Mouse (Mus musculus) CH12.LX (cell line): Measurements from ENCODE around the gene Igsf8. TPM values are rescaled to one million over a fixed set of nuclear protein-coding genes. Genes with fewer than 3 reads are reported as not detected.

Source experiments
- DNase-seq: peaks from one replicate; pipeline ENCODE4 v3.0.0-alpha.2; 2013; ENCODE audit errors: extremely low read depth
- H3K27ac ChIP-seq: 2 replicates; pipeline ENCODE4 v1.5.1; 2012; ENCODE audit warnings: low read depth, mild to moderate bottlenecking, control low read depth, moderate library complexity; ENCODE audit not compliant: insufficient read depth
- H3K27me3 ChIP-seq: replicated peaks from 2 replicates; pipeline ENCODE3; 2012; ENCODE audit warnings: inconsistent platforms
- H3K36me3 ChIP-seq, 2 experiments: replicated peaks in 1 of 2; 2 replicates each; pipeline versions ENCODE3 to v1.6.1; 2012; ENCODE audit warnings: inconsistent platforms in 1 of 2, low read length in 1 of 2, mild to moderate bottlenecking in 1 of 2, mixed read lengths in 1 of 2, moderate library complexity in 1 of 2; ENCODE audit not compliant: control insufficient read depth in 1 of 2, insufficient read depth in 1 of 2
- H3K4me1 ChIP-seq, 2 experiments: 2 replicates each; pipeline ENCODE4 v1.6.1; 2012; ENCODE audit warnings: inconsistent platforms in 1 of 2, moderate library complexity in 1 of 2; ENCODE audit not compliant: insufficient read depth in 2 of 2, control insufficient read depth in 1 of 2
- H3K4me2 ChIP-seq: 2 replicates; pipeline ENCODE4 v1.6.1; 2012; ENCODE audit warnings: low read depth, mild to moderate bottlenecking, control low read depth; ENCODE audit not compliant: poor library complexity, insufficient read depth, severe bottlenecking
- H3K4me3 ChIP-seq, 3 experiments: fragments of 150-350 bp in 1 of 3; sonication (generic) in 1 of 3; replicated peaks in 1 of 3; 2 replicates each; pipeline versions ENCODE3 to v1.5.1; 2011 to 2012; ENCODE audit warnings: low read depth in 2 of 3, low read length in 2 of 3, mild to moderate bottlenecking in 2 of 3, moderate library complexity in 2 of 3, control low read depth in 1 of 3, improper control_type of control experiment in 1 of 3, inconsistent platforms in 1 of 3, mixed read lengths in 1 of 3; ENCODE audit not compliant: poor library complexity in 1 of 3
- H3K79me2 ChIP-seq: replicated peaks from 2 replicates; pipeline ENCODE4 v1.6.1; 2012; ENCODE audit warnings: mild to moderate bottlenecking, moderate library complexity; ENCODE audit not compliant: control insufficient read depth, poor library complexity, insufficient read depth, severe bottlenecking; ENCODE audit errors: extremely low read depth
- H3K9ac ChIP-seq: 2 replicates; pipeline ENCODE4 v1.6.1; 2012; ENCODE audit warnings: low read depth, mild to moderate bottlenecking, control low read depth, moderate library complexity; ENCODE audit not compliant: insufficient read depth
- H3K9me3 ChIP-seq: replicated peaks from 2 replicates; pipeline ENCODE3; 2012; ENCODE audit warnings: low read length, inconsistent platforms, mixed read lengths
- CHD1 ChIP-seq: IDR thresholded peaks from 2 replicates; pipeline ENCODE4 v1.6.1; 2012; ENCODE audit warnings: low read depth, low read length, improper control_type of control experiment, inconsistent platforms
- CHD2 ChIP-seq: IDR thresholded peaks from 2 replicates; pipeline ENCODE4 v1.6.1; 2011; ENCODE audit warnings: low read length, improper control_type of control experiment
- E2F4 ChIP-seq: IDR thresholded peaks from 2 replicates; pipeline ENCODE4 v1.6.1; 2011; ENCODE audit warnings: low read depth, low read length, improper control_type of control experiment; ENCODE audit not compliant: insufficient replicate concordance
- EP300 ChIP-seq: IDR thresholded peaks from 2 replicates; pipeline ENCODE4 v1.6.1; 2011; ENCODE audit warnings: low read length, improper control_type of control experiment
- ETS1 ChIP-seq: conservative IDR thresholded peaks from 2 replicates; pipeline ENCODE4 v1.6.1; 2012; ENCODE audit warnings: low read depth, mild to moderate bottlenecking, inconsistent platforms, low read length, improper control_type of control experiment, moderate library complexity
- GABPA ChIP-seq: IDR thresholded peaks from 2 replicates; pipeline ENCODE4 v1.6.1; 2012; ENCODE audit warnings: low read depth, low read length, improper control_type of control experiment, inconsistent platforms; ENCODE audit not compliant: insufficient replicate concordance
- IRF4 ChIP-seq: IDR thresholded peaks from 2 replicates; pipeline ENCODE4 v1.6.1; 2014; ENCODE audit warnings: low read depth, mild to moderate bottlenecking, inconsistent platforms, low read length, improper control_type of control experiment
- JUND ChIP-seq: conservative IDR thresholded peaks from 2 replicates; pipeline ENCODE4 v1.6.1; 2011; ENCODE audit warnings: low read depth, low read length, improper control_type of control experiment
- KAT2A ChIP-seq: IDR thresholded peaks from 2 replicates; pipeline ENCODE4 v1.6.1; 2012; ENCODE audit warnings: low read length, improper control_type of control experiment, inconsistent platforms; ENCODE audit not compliant: insufficient replicate concordance
- MAZ ChIP-seq: IDR thresholded peaks from 2 replicates; pipeline ENCODE4 v1.6.1; 2012; ENCODE audit warnings: low read depth, mild to moderate bottlenecking, inconsistent platforms, low read length, improper control_type of control experiment, moderate library complexity
- MEF2A ChIP-seq: IDR thresholded peaks from 2 replicates; pipeline ENCODE4 v1.6.1; 2014; ENCODE audit warnings: low read depth, mild to moderate bottlenecking, inconsistent platforms, low read length, improper control_type of control experiment, borderline replicate concordance
- MXI1 ChIP-seq: IDR thresholded peaks from 2 replicates; pipeline ENCODE4 v1.6.1; 2011; ENCODE audit warnings: mild to moderate bottlenecking, low read depth, low read length, improper control_type of control experiment
- NRF1 ChIP-seq: IDR thresholded peaks from 2 replicates; pipeline ENCODE4 v1.6.1; 2014; ENCODE audit warnings: low read depth, mild to moderate bottlenecking, inconsistent platforms, low read length, improper control_type of control experiment, moderate library complexity
- PAX5 ChIP-seq: IDR thresholded peaks from 2 replicates; pipeline ENCODE4 v1.6.1; 2012; ENCODE audit warnings: low read length, inconsistent platforms, mixed read lengths
- POLR2AphosphoS2 ChIP-seq: IDR thresholded peaks from 2 replicates; pipeline ENCODE4 v1.6.1; 2011; ENCODE audit warnings: low read depth, low read length, improper control_type of control experiment
- RAD21 ChIP-seq: IDR thresholded peaks from 2 replicates; pipeline ENCODE4 v1.6.1; 2011; ENCODE audit warnings: low read depth, mild to moderate bottlenecking, low read length, improper control_type of control experiment, moderate library complexity
- RCOR1 ChIP-seq: conservative IDR thresholded peaks from 2 replicates; pipeline ENCODE4 v1.6.1; 2012; ENCODE audit warnings: low read depth, mild to moderate bottlenecking, inconsistent platforms, low read length, improper control_type of control experiment
- SIN3A ChIP-seq: IDR thresholded peaks from 2 replicates; pipeline ENCODE4 v1.6.1; 2012; ENCODE audit warnings: low read length, improper control_type of control experiment, inconsistent platforms
- TBP ChIP-seq: conservative IDR thresholded peaks from 2 replicates; pipeline ENCODE4 v1.6.1; 2011; ENCODE audit warnings: low read depth, low read length, improper control_type of control experiment
- TCF12 ChIP-seq: IDR thresholded peaks from 2 replicates; pipeline ENCODE4 v1.6.1; 2014; ENCODE audit warnings: low read depth, mild to moderate bottlenecking, inconsistent platforms, low read length, improper control_type of control experiment
- USF1 ChIP-seq: IDR thresholded peaks from 2 replicates; pipeline ENCODE4 v1.6.1; 2014; ENCODE audit warnings: low read depth, mild to moderate bottlenecking, inconsistent platforms, low read length, improper control_type of control experiment
- ZC3H11A ChIP-seq: IDR thresholded peaks from 2 replicates; pipeline ENCODE4 v1.6.1; 2012; ENCODE audit warnings: low read depth, mild to moderate bottlenecking, inconsistent platforms, low read length, improper control_type of control experiment
- ZKSCAN1 ChIP-seq: IDR thresholded peaks from 2 replicates; pipeline ENCODE4 v1.6.1; 2012; ENCODE audit warnings: low read depth, inconsistent platforms, low read length, improper control_type of control experiment, borderline replicate concordance
- ZMIZ1 ChIP-seq: IDR thresholded peaks from 2 replicates; pipeline ENCODE4 v1.6.1; 2012; ENCODE audit warnings: low read depth, mild to moderate bottlenecking, inconsistent platforms, low read length, improper control_type of control experiment
- ZNF384 ChIP-seq: IDR thresholded peaks from 2 replicates; pipeline ENCODE4 v1.6.1; 2012; ENCODE audit warnings: low read depth, low read length, improper control_type of control experiment, inconsistent platforms
- dilution Hi-C: fragments of 300-500 bp; cut with MboI; formaldehyde crosslinking; loops from 2 replicates; pipeline ENCODE4 v1.14.3; 2020; ENCODE audit warnings: low sequenced_read_pairs; ENCODE audit not compliant: extremely low pct_unique_long_range_greater_than_20kb, extremely low pct_ligation_motif_present
- in situ Hi-C: fragments of 300-500 bp; cut with MboI; formaldehyde crosslinking; loops from 3 replicates; pipeline ENCODE4 v1.14.3; 2019; ENCODE audit warnings: low sequenced_read_pairs, low pct_ligation_motif_present, low pct_unique_long_range_greater_than_20kb, mixed read lengths
- polyA plus RNA-seq: library from polyadenylated mRNA; unstranded; fragments of >175 nt; gene quantifications from 2 replicates; pipeline ENCODE4 v1.2.1, GENCODE M21; 2012; ENCODE audit warnings: low read depth; ENCODE audit not compliant: insufficient read length
- total RNA-seq, 2 experiments: library from RNA; depleted of rRNA; stranded (reverse); fragments of 300-350 nt in 1 of 2; fragments of >200 nt in 1 of 2; gene quantifications; 2 replicates each; pipeline ENCODE4 v1.2.3; 2012 to 2014

Igsf8 gene
- total and polyA plus RNA-seq, 3 experiments, result 7.4 to 37.0 (median 25.9) TPM

DNA sequence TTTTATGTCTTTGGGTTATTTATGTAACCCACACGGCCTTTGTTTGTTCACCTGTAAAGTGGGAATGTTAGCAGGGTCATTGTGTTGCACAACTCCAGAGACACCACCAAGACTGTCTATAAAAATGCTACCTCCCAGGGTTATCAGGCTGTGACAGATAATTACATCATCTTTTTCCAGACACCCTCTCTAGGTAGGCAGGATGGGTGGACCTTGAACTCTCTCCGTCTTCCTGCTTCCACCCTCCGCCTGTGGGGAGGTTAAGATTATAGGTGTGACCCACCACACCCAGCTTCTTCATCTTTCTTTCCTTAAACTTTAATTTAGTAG, 28.1 kb downstream of the Igsf8 start:
- TF ChIP-seq POLR2AphosphoS2, result no peak
- no peak for TF ChIP-seq EP300
- no peak for TF ChIP-seq E2F4
- TF ChIP-seq SIN3A, result no peak
- no peak for TF ChIP-seq ZC3H11A
- no peak for TF ChIP-seq ZMIZ1
- TF ChIP-seq USF1, result no peak
- TF ChIP-seq ETS1, result no peak
- no peak for TF ChIP-seq RAD21
- TF ChIP-seq JUND, result no peak
- TF ChIP-seq GABPA, result no peak
- no peak for TF ChIP-seq NRF1
- TF ChIP-seq TCF12, result no peak
- TF ChIP-seq ZKSCAN1, result no peak
- TF ChIP-seq IRF4, result no peak
- no peak for TF ChIP-seq MEF2A
- TF ChIP-seq MXI1, result no peak
- no peak for DNase-seq
- Histone ChIP-seq H3K9ac (no peak overlapping the region), H3K36me3 (no peaks in the 10 kb centered on the region), H3K79me2 (no peaks in the 10 kb centered on the region), H3K27ac (no peak overlapping the region), H3K4me3 (no peak overlapping the region), H3K4me2 (no peak overlapping the region), H3K27me3 (peaks cover 25% of the 10 kb centered on the region), H3K4me1 (peaks cover 8 to 13% of the 10 kb centered on the region in 2 experiments), H3K9me3 (no peaks in the 10 kb centered on the region)
- in situ Hi-C loops, result no loop called here
- dilution Hi-C loops, result no loop called here

DNA sequence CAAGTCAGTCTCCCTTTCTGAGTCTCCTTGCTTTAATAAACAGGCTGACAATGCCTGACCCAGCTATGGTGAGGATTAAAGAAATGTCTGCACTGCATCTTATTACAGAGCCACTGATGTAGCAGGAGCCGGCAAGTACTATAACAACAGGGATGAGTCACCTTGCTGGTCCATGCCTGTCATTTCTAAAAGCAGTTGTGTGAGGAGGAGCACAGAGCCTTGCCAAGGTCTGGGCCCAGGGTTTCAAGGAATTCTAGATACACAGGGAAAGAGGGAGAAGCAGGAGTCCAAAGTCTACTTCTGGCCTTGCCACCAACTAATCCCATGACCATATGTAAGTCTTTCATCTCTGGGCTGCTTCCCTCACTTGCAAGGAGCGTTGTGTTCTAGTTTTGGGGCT, 31.4 kb downstream of the Igsf8 start:
- Histone ChIP-seq H3K79me2 (no peaks in the 10 kb centered on the region), H3K4me2 (no peak overlapping the region), H3K36me3 (no peaks in the 10 kb centered on the region), H3K27me3 (peaks cover 45% of the 10 kb centered on the region), H3K4me1 (peaks cover 8 to 11% of the 10 kb centered on the region in 2 experiments), H3K9me3 (no peaks in the 10 kb centered on the region), H3K9ac (no peak overlapping the region), H3K27ac (no peak overlapping the region), H3K4me3 (no peak overlapping the region)
- DNase-seq, result no peak
- in situ Hi-C loops, result no loop called here
- dilution Hi-C loops, result no loop called here
- TF ChIP-seq TBP, result no peak
- no peak for TF ChIP-seq KAT2A
- no peak for TF ChIP-seq IRF4
- TF ChIP-seq GABPA, result no peak
- TF ChIP-seq MAZ, result no peak
- TF ChIP-seq ZC3H11A, result no peak
- TF ChIP-seq CHD1, result no peak
- TF ChIP-seq RCOR1, result no peak
- no peak for TF ChIP-seq PAX5
- TF ChIP-seq JUND, result no peak
- TF ChIP-seq EP300, result no peak
- no peak for TF ChIP-seq CHD2
- no peak for TF ChIP-seq ZMIZ1
- TF ChIP-seq ZNF384, result no peak
